Mouse (Mus musculus) hindbrain, embryonic 15.5 days (tissue): ENCODE data around the gene Ttc28. TPM values are rescaled to one million over a fixed set of nuclear protein-coding genes. Genes with fewer than 3 reads are reported as not detected.

Experiments used
- ATAC-seq: fragments of 200-750 bp; cut with Nextera tagmentation; 2 replicates; pipeline ENCODE4 v1.8.0; 2017; ENCODE audit warnings: low read depth, moderate number of reproducible peaks, moderate TSS enrichment; ENCODE audit not compliant: low FRiP score
- H3K27ac ChIP-seq: fragments of 300-500 bp; sonication (generic); replicated peaks from 2 replicates; pipeline ENCODE4 v1.5.1; 2015; ENCODE audit warnings: mild to moderate bottlenecking, inconsistent platforms
- H3K27me3 ChIP-seq: fragments of 300-500 bp; sonication (generic); 2 replicates; pipeline ENCODE4 v1.6.1; 2015; ENCODE audit warnings: control low read depth, inconsistent platforms
- H3K36me3 ChIP-seq: fragments of 300-500 bp; sonication (generic); 2 replicates; pipeline ENCODE4 v1.6.1; 2015; ENCODE audit warnings: control low read depth, inconsistent platforms
- H3K4me1 ChIP-seq: fragments of 300-500 bp; sonication (generic); replicated peaks from 2 replicates; pipeline ENCODE4 v1.6.1; 2015; ENCODE audit warnings: control low read depth, inconsistent platforms
- H3K4me2 ChIP-seq: fragments of 300-500 bp; sonication (generic); 2 replicates; pipeline ENCODE4 v1.6.1; 2015; ENCODE audit warnings: moderate library complexity, mild to moderate bottlenecking, inconsistent platforms
- H3K4me3 ChIP-seq: fragments of 300-500 bp; sonication (generic); 2 replicates; pipeline ENCODE4 v1.5.1; 2015; ENCODE audit warnings: mild to moderate bottlenecking, inconsistent platforms
- H3K9ac ChIP-seq: fragments of 300-500 bp; sonication (generic); 2 replicates; pipeline ENCODE4 v1.6.1; 2015; ENCODE audit warnings: inconsistent platforms
- H3K9me3 ChIP-seq: fragments of 300-500 bp; sonication (generic); 2 replicates; pipeline ENCODE4 v1.6.1; 2016; ENCODE audit warnings: control low read depth, inconsistent platforms
- WGBS: fragments of 180-500 bp; shearing (Covaris S2); methylation state at CpG from one replicate; pipeline ENCODE4 v1.1.7; 2015; 5-methylcytosine and 5-hydroxymethylcytosine counted together
- polyA plus RNA-seq: library from polyadenylated mRNA; unstranded; fragments of >200 nt; fragmentation: Nextera tagmentation; extraction: Ambion mirVana; gene quantifications from 2 replicates; pipeline ENCODE4 v1.2.1, GENCODE M21; 2015

The Ttc28 gene
- polyA plus RNA-seq, 1 experiment from 2014 or later: 20.5 TPM

DNA sequence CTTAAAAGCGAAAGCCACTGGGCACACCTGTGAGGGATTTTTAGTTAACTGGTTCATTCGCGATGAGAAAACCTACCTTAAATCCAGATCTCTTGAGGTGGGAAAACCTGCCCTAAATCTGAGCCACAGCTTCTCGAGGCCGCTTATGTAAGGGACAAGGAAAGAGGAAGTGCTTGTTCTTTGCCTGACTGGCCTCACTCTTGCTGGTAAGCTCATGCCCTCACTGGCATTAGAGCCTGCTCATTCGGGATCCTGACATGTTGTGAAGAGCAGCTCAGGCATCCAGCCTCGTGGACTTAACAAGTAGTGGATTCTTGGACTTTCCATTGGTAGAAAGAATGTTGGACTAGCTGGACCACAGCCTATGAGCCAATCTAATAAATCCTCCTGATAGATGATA, 422.1 kb downstream of the Ttc28 start:
- ATAC-seq: no peak
- WGBS: 81% methylated on average over 7 of the region's 7 CpGs

GRCm38 (mm10) chr5:111304730-111305129, 425.1 kb downstream of the Ttc28 start:
- H3K9ac ChIP-seq: no peak overlapping the region
- H3K36me3 ChIP-seq: no peaks in the 10 kb centered on the region
- no peak for ATAC-seq
- H3K4me1 ChIP-seq: no peaks in the 10 kb centered on the region
- no peak overlapping the region for H3K4me2 ChIP-seq
- H3K27ac ChIP-seq: no peak overlapping the region
- WGBS: 90% methylated on average over 3 of the region's 3 CpGs
- H3K27me3 ChIP-seq: no peaks in the 10 kb centered on the region
- H3K9me3 ChIP-seq: no peaks in the 10 kb centered on the region
- no peak overlapping the region for H3K4me3 ChIP-seq

More for the DNA sequence above, 422.1 kb downstream of the Ttc28 start:
- H3K4me3 ChIP-seq: no peak overlapping the region
- H3K9me3 ChIP-seq: no peaks in the 10 kb centered on the region
- H3K4me1 ChIP-seq: no peaks in the 10 kb centered on the region
- H3K4me2 ChIP-seq: no peak overlapping the region
- H3K27me3 ChIP-seq: no peaks in the 10 kb centered on the region
- no peak overlapping the region for H3K9ac ChIP-seq
- no peak overlapping the region for H3K27ac ChIP-seq
- no peaks in the 10 kb centered on the region for H3K36me3 ChIP-seq

GRCm38 (mm10) chr5:111310185-111310584, 430.6 kb downstream of the Ttc28 start:
- no peaks in the 10 kb centered on the region for H3K27me3 ChIP-seq
- no peak overlapping the region for H3K9ac ChIP-seq
- no peak overlapping the region for H3K4me3 ChIP-seq
- no peaks in the 10 kb centered on the region for H3K36me3 ChIP-seq
- WGBS: 73% methylated on average over 6 of the region's 6 CpGs
- no peak for ATAC-seq
- H3K9me3 ChIP-seq: no peaks in the 10 kb centered on the region
- no peak overlapping the region for H3K27ac ChIP-seq
- no peaks in the 10 kb centered on the region for H3K4me1 ChIP-seq
- no peak overlapping the region for H3K4me2 ChIP-seq

- Histone ChIP-seq H3K9me3 (no peaks in the 10 kb centered on the region), H3K9ac (no peak overlapping the region), H3K4me2 (no peak overlapping the region), H3K27ac (no peak overlapping the region), H3K27me3 (no peaks in the 10 kb centered on the region), H3K4me1 (no peaks in the 10 kb centered on the region), H3K4me3 (no peak overlapping the region), H3K36me3 (no peaks in the 10 kb centered on the region)
- ATAC-seq: no peak
- WGBS: 89% methylated on average over 9 of the region's 9 CpGs
Observed at GRCm38 (mm10) chr5:111313833-111314232, 434.2 kb downstream of the Ttc28 start.

GRCm38 (mm10) chr5:111315061-111315460, 435.5 kb downstream of the Ttc28 start:
- Histone ChIP-seq H3K4me3 (no peak overlapping the region), H3K4me2 (no peak overlapping the region), H3K4me1 (no peaks in the 10 kb centered on the region), H3K27ac (no peak overlapping the region), H3K27me3 (no peaks in the 10 kb centered on the region), H3K9me3 (no peaks in the 10 kb centered on the region), H3K9ac (no peak overlapping the region), H3K36me3 (no peaks in the 10 kb centered on the region)
- WGBS: 91% methylated on average over 6 of the region's 6 CpGs
- no peak for ATAC-seq

DNA sequence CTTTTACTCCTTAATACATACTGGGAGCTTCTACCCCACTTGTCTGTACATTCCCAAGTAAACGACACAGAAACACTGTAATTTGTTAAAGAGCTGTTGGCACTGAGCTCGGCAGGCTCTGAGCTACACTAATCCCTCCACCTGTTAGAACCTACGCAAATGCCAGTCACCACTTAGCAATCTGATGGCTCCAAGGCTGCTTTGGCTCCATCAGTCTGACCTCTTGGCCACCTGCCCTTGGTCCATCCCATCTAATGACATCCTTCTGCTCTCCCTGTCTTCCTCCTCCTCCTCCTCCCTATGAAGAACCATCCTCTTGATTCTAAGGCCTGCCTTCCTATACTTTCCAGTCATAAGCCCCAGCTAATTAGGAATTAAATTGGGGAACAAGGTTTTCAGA, 437.9 kb downstream of the Ttc28 start:
- Histone ChIP-seq H3K4me2 (no peak overlapping the region), H3K27ac (no peak overlapping the region), H3K9ac (no peak overlapping the region), H3K9me3 (no peaks in the 10 kb centered on the region), H3K36me3 (no peaks in the 10 kb centered on the region), H3K4me3 (no peak overlapping the region), H3K4me1 (no peaks in the 10 kb centered on the region), H3K27me3 (no peaks in the 10 kb centered on the region)
- no peak for ATAC-seq
- WGBS: 81% methylated on average over 3 of the region's 3 CpGs

DNA sequence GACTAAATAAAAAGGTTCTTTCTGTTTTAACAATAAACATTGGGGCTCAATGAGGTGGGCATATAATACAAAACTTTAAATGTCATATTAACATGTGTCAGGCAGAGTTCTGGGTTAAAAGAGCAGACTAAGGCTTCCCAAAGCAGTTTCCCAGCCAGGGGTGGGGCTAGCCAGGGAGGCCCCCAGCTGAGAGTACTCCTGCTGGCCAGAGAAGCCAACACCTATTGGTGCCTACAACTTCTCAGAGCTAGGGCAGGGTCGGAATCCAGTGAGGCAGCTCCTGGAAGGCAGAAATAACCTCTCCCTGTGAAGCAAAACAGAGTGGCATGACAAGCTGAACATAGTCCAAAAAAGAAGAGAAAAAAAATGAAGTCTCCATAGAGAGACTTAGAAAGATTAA, 439.3 kb downstream of the Ttc28 start:
- ATAC-seq: no peak
- H3K27me3 ChIP-seq: no peaks in the 10 kb centered on the region
- no peak overlapping the region for H3K4me3 ChIP-seq
- H3K36me3 ChIP-seq: no peaks in the 10 kb centered on the region
- WGBS: 67% methylated on average over 1 of the region's 1 CpGs
- no peak overlapping the region for H3K4me2 ChIP-seq
- no peak overlapping the region for H3K9ac ChIP-seq
- no peaks in the 10 kb centered on the region for H3K4me1 ChIP-seq
- H3K9me3 ChIP-seq: no peaks in the 10 kb centered on the region
- H3K27ac ChIP-seq: no peak overlapping the region

- Histone ChIP-seq H3K4me2 (no peak overlapping the region), H3K27me3 (no peaks in the 10 kb centered on the region), H3K36me3 (no peaks in the 10 kb centered on the region), H3K9me3 (no peaks in the 10 kb centered on the region), H3K27ac (no peak overlapping the region), H3K4me1 (peaks cover 6% of the 10 kb centered on the region), H3K4me3 (no peak overlapping the region), H3K9ac (no peak overlapping the region)
- ATAC-seq: no peak
- WGBS: 39% methylated on average over 1 of the region's 1 CpGs
Observed at GRCm38 (mm10) chr5:111325813-111326212, 446.2 kb downstream of the Ttc28 start.

DNA sequence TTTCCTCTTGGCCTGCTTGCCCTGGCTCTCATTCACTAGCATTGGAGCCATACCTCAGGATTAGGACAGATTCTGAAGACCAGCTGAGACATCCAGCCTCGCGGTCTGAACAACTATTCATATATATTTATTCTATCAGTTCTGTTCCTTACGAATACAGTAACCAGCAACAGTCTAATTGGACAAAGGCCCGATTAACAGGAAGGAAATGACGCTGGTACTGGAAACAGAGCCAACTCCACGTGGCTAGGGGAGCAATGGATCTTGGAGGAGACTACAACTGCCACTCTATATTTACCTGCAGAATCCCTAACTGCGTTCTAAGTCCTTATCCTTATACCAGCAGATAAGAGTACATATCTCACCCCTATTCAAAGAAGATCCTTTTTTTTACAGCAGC, 447.8 kb downstream of the Ttc28 start:
- Histone ChIP-seq H3K27me3 (no peaks in the 10 kb centered on the region), H3K4me2 (no peak overlapping the region), H3K27ac (no peak overlapping the region), H3K36me3 (no peaks in the 10 kb centered on the region), H3K9me3 (no peaks in the 10 kb centered on the region), H3K4me3 (no peak overlapping the region), H3K4me1 (peaks cover 17% of the 10 kb centered on the region), H3K9ac (no peak overlapping the region)
- ATAC-seq: no peak
- 83% methylated on average over 7 of the region's 7 CpGs for WGBS

DNA sequence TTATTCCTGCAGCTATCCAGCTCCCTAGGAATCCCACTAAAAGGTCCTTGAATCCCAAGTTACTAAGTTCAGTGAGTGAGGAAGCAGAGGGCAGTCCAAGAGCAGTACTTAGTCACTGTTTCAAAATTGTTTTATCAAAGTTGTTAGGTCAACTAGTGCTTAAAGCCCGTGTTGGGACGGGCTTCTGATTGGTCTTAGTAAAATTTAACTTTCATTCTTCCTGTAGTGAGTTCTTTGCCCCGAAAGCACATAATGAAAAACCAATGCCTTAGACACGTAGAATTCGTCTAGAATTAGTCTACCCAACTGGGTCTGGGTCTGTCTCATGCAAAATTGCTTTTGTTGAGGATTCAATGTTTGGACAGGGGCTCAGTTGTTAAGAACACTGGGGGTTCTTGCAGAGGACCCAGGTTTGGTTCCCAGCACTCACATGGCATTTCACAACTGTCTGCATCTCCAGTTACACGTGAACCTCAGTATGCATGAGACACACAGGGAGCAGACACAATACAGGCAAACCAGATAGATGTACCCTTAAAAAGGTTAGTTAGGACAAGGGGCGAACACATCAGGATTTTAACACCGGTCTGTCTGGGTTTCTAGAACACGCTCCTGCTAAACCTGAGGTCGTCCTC, 450.3 kb downstream of the Ttc28 start:
- Histone ChIP-seq H3K9me3 (no peaks in the 10 kb centered on the region), H3K36me3 (no peaks in the 10 kb centered on the region), H3K27me3 (no peaks in the 10 kb centered on the region), H3K4me1 (peaks cover 20% of the 10 kb centered on the region), H3K4me2 (peak overlapping the region; percentile 68), H3K4me3 (peak overlapping the region; percentile 92), H3K27ac (peak overlapping the region; percentile 86), H3K9ac (peak overlapping the region; percentile 59)
- WGBS: 21% methylated on average over 10 of the region's 10 CpGs
- ATAC-seq: no peak; the same call in 1 of the 2 replicates

DNA sequence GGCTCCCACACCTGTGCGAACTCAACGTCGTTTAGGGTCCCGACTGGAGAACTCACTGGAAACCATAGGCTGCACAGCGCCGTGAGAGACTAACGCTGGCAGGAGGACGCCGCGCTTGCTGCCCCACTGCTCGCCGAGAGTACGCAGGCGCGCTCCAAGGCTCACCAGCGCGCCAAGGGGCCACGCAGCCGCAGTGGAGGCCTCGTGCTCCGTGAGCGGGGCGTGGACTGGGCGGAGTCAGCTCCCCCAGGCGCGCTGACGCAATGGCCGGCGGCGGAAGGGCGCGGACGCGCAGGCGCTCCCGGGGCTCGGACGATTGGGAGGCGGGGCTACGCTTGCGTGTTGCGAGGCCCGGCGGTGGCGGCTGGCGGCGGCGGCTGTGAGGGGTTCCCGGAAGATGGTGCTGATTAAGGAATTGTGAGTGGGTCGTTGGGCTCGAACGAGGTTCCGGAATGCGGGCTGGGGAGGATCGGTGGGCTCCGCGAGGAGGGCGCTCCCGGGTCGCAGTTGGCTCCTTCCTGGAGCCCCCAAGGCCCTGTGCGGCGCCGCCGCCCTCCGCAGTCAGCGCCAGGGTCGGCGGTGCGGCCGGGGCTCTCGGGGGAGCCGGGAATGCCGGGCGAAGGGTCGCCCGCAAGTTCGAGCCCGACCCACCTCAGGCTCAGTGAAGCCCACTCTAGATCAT, 451.0 kb downstream of the Ttc28 start, which contains the start of gene Pitpnb:
Gene Pitpnb, plus strand, starts transcription at position 347 of the 682 bp plus-strand sequence.
- Histone ChIP-seq H3K9ac (peak within 1 kb of the TSS; percentile 93), H3K4me3 (peak within 1 kb of the TSS; percentile 92), H3K4me2 (peak within 1 kb of the TSS; percentile 68), H3K36me3 (no peaks in the 10 kb centered on the region), H3K27me3 (no peaks in the 10 kb centered on the region), H3K27ac (peak within 1 kb of the TSS; percentile 86), H3K4me1 (peaks cover 20% of the 10 kb centered on the region), H3K9me3 (no peaks in the 10 kb centered on the region)
- ATAC-seq: peak; percentile 99
- under 1% methylated on average over 78 of the region's 78 CpGs for WGBS

DNA sequence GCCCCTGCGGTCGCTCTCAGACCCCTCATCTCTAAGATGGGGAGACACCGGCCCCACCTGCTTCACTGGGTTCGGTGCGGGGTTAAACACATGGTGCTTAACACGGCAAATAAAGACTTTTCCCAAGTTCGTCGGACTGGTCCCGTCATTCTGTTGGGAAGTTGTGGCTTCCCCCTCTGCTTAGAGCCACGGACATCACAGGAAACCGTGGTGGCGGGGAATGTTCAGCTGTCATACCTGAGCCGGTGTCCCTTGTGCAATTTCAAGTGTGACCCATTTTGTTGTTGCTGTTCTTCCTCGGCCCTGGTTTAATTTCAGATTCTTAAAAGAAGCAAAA, 451.5 kb downstream of the Ttc28 start:
- peaks cover 20% of the 10 kb centered on the region for H3K4me1 ChIP-seq
- peak overlapping the region; percentile 85 for H3K27ac ChIP-seq
- no peaks in the 10 kb centered on the region for H3K27me3 ChIP-seq
- H3K4me3 ChIP-seq: peak overlapping the region; percentile 92
- H3K36me3 ChIP-seq: no peaks in the 10 kb centered on the region
- no peaks in the 10 kb centered on the region for H3K9me3 ChIP-seq
- H3K9ac ChIP-seq: peak overlapping the region; percentile 93
- H3K4me2 ChIP-seq: peak overlapping the region; percentile 68
- no peak for ATAC-seq
- under 1% methylated on average over 14 of the region's 14 CpGs for WGBS
